Mouse (Mus musculus): ENCODE measurements around the gene Mrpl45.

DNA sequence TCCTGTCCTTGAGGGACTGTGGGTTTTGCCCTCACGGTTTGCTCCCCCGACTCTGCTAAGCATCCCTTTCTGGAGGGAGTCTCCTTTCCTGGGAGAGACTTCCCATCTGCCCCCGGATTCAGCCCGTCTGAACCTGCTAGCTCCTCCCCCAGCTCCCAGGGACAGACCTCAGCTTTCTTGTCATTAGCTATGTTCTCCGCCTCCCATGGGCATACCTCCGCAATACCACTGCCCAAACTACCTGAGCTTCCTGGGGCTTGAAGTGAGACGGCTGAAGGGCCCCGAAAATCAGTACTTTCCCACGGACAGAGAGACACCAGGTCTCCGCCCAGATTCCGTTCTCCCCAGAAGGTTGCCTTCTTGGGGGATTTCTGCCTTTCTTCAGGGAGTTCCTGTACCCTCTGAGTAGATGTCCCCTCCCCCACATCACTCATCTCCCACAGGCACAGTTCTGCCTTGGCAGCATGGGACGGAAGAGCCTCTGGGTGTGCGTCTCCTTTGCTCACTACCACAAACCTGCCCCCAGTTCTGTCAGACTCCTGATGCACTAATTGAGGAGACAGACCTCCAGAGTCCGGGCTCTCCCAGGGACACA, 21.3 kb downstream of the Mrpl45 start:
- TF ChIP-seq CTCF (conservative IDR thresholded peaks at IDR 0.05; ENCODE audit: low read length) (no peak), NANOG (IDR thresholded peaks at IDR 0.05; ENCODE audit: borderline replicate concordance, low read length) (no peak), POU5F1 (IDR thresholded peaks at IDR 0.05; ENCODE audit: borderline replicate concordance, low read length) (no peak)
